Mouse (Mus musculus) kidney, adult 2 months (tissue): ENCODE measurements around the gene Cryz.

Source experiments
- CTCF ChIP-seq: fragments of 200-500 bp; conservative IDR thresholded peaks from 2 replicates; pipeline ENCODE4 v1.5.1; 2011; ENCODE audit warnings: low read depth, mild to moderate bottlenecking, control low read depth, low read length, moderate library complexity, mixed read lengths; ENCODE audit not compliant: insufficient read depth, insufficient read length
- POLR2A ChIP-seq: fragments of 200-500 bp; IDR thresholded peaks from one replicate; pipeline ENCODE4 v1.6.1; 2011; ENCODE audit warnings: low read depth, low read length, control low read depth

DNA sequence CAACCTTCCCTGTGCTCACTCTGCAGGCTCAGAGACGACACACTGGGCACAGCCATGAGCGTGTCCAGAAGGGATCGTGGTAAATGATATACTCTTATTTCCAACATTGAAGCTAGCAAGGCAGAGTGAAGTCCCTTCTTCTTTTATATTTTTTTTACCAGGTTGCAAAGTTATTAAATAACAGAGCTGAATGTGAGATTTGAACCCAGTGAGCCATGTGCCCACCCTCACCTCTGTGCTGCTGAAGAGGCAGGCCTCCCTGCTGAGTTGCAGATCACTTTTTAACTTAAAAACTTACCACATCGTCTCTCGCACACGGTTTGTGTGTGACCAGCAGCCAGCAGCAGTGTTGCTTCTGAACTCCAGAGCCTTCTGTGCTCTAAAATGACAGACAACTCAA lies 2.4 kb upstream of the Cryz start:
- no peak for TF ChIP-seq CTCF
- no peak for TF ChIP-seq POLR2A
